Mouse (Mus musculus) C2C12 (cell line): ENCODE data around the gene Lsm12. TPM values are rescaled to one million over a fixed set of nuclear protein-coding genes. Genes with fewer than 3 reads are reported as not detected.

Source experiments
- H3K27me3 ChIP-seq: one replicate; pipeline ENCODE4 v1.6.1; 2011; ENCODE audit not compliant: control insufficient read depth, insufficient read depth, insufficient read length
- H3K36me3 ChIP-seq: one replicate; pipeline ENCODE4 v1.6.1; 2011; ENCODE audit not compliant: control insufficient read depth, insufficient read depth
- H3K4me3 ChIP-seq: one replicate; pipeline ENCODE4 v1.5.1; 2011; ENCODE audit warnings: mild to moderate bottlenecking, control low read depth; ENCODE audit not compliant: poor library complexity, insufficient read depth, severe bottlenecking
- H3K79me2 ChIP-seq: one replicate; pipeline ENCODE4 v1.6.1; 2011; ENCODE audit not compliant: control insufficient read depth, insufficient read depth
- H3K79me3 ChIP-seq: one replicate; pipeline ENCODE4 v1.6.1; 2011; ENCODE audit warnings: low read depth, control low read depth
- H3ac ChIP-seq: one replicate; pipeline ENCODE3; 2011; ENCODE audit warnings: low read depth; ENCODE audit not compliant: control insufficient read depth, insufficient read length
- CEBPB ChIP-seq: IDR thresholded peaks from one replicate; pipeline ENCODE4 v1.6.1; 2011; ENCODE audit warnings: low read depth, mild to moderate bottlenecking, control low read depth, moderate library complexity
- CTCF ChIP-seq: IDR thresholded peaks from one replicate; pipeline ENCODE4 v1.5.1; 2011; ENCODE audit not compliant: control insufficient read depth, insufficient read depth, insufficient read length
- FOSL1 ChIP-seq: IDR thresholded peaks from one replicate; pipeline ENCODE4 v1.8.0; 2011; ENCODE audit warnings: mild to moderate bottlenecking, low read length; ENCODE audit not compliant: poor library complexity, insufficient read depth, severe bottlenecking
- MAX ChIP-seq: IDR thresholded peaks from one replicate; pipeline ENCODE4 v1.6.1; 2011; ENCODE audit warnings: mild to moderate bottlenecking, control low read depth
- MYOD1 ChIP-seq: IDR thresholded peaks from one replicate; pipeline ENCODE4 v1.6.1; 2011; ENCODE audit warnings: low read depth; ENCODE audit not compliant: control insufficient read depth, insufficient read length
- MYOG ChIP-seq: IDR thresholded peaks from one replicate; pipeline ENCODE4 v1.6.1; 2011; ENCODE audit not compliant: control insufficient read depth, insufficient read length; ENCODE audit errors: extremely low read depth
- USF1 ChIP-seq: IDR thresholded peaks from one replicate; pipeline ENCODE4 v1.6.1; 2011; ENCODE audit warnings: low read depth, mild to moderate bottlenecking, control low read depth, moderate library complexity
- polyA plus RNA-seq: library from polyadenylated mRNA; unstranded; fragments of >200 nt; fragmentation: generic; extraction: Trizol; gene quantifications from one replicate; pipeline ENCODE4 v1.2.1, GENCODE M21; 2012; ENCODE audit warnings: missing spikeins

Gene Lsm12
- polyA plus RNA-seq, 1 experiment = 43.0 TPM

- Histone ChIP-seq H3K27me3 (no peaks in the 10 kb centered on the region), H3ac (no peak overlapping the region), H3K36me3 (no peaks in the 10 kb centered on the region), H3K79me3 (peaks cover 41% of the 10 kb centered on the region), H3K4me3 (no peak overlapping the region), H3K79me2 (peaks cover 85% of the 10 kb centered on the region)
- TF ChIP-seq CEBPB = no peak
- no peak for TF ChIP-seq FOSL1
- no peak for TF ChIP-seq MAX
- TF ChIP-seq MYOG = no peak
- TF ChIP-seq USF1 = no peak
- peak; percentile 73 for TF ChIP-seq MYOD1
- TF ChIP-seq CTCF = no peak
Measured at GRCm38 (mm10) chr11:102214430-102215156, 29.5 kb upstream of the Lsm12 start.

- Histone ChIP-seq H3K36me3 (no peaks in the 10 kb centered on the region), H3K79me3 (peaks cover 29% of the 10 kb centered on the region), H3K27me3 (no peaks in the 10 kb centered on the region), H3K79me2 (peaks cover 72% of the 10 kb centered on the region), H3ac (no peak overlapping the region), H3K4me3 (no peak overlapping the region)
- TF ChIP-seq USF1 (no peak), MAX (no peak), CTCF (no peak), FOSL1 (no peak), CEBPB (no peak), MYOD1 (no peak)
Measured at GRCm38 (mm10) chr11:102211936-102212341, 26.8 kb upstream of the Lsm12 start.

- TF ChIP-seq FOSL1 (no peak), CEBPB (no peak), MAX (no peak), USF1 (no peak), MYOG (no peak), CTCF (no peak), MYOD1 (no peak)
Measured at GRCm38 (mm10) chr11:102211011-102211410, 25.9 kb upstream of the Lsm12 start.

GRCm38 (mm10) chr11:102210185-102210584, 25.1 kb upstream of the Lsm12 start:
- Histone ChIP-seq H3ac (no peak overlapping the region), H3K27me3 (no peaks in the 10 kb centered on the region), H3K79me3 (peaks cover 20% of the 10 kb centered on the region), H3K36me3 (peaks cover 8% of the 10 kb centered on the region), H3K4me3 (no peak overlapping the region), H3K79me2 (peaks cover 64% of the 10 kb centered on the region)
- TF ChIP-seq MYOD1 (no peak), CEBPB (no peak), USF1 (no peak), CTCF (no peak), MYOG (no peak), MAX (no peak), FOSL1 (no peak)

More at GRCm38 (mm10) chr11:102211011-102211410, 25.9 kb upstream of the Lsm12 start:
- Histone ChIP-seq H3K4me3 (no peak overlapping the region), H3ac (no peak overlapping the region), H3K27me3 (no peaks in the 10 kb centered on the region), H3K79me2 (peaks cover 72% of the 10 kb centered on the region), H3K36me3 (peaks cover 5% of the 10 kb centered on the region), H3K79me3 (peaks cover 26% of the 10 kb centered on the region)

GRCm38 (mm10) chr11:102209742-102210141, 24.6 kb upstream of the Lsm12 start:
- Histone ChIP-seq H3ac (no peak overlapping the region), H3K27me3 (no peaks in the 10 kb centered on the region), H3K36me3 (peaks cover 11% of the 10 kb centered on the region), H3K79me3 (peaks cover 16% of the 10 kb centered on the region), H3K79me2 (peaks cover 59% of the 10 kb centered on the region), H3K4me3 (no peak overlapping the region)
- TF ChIP-seq CTCF = no peak
- TF ChIP-seq CEBPB = no peak
- no peak for TF ChIP-seq USF1
- peak; percentile 63 for TF ChIP-seq MYOD1

GRCm38 (mm10) chr11:102208846-102209245, 23.8 kb upstream of the Lsm12 start:
- no peak overlapping the region for H3K4me3 ChIP-seq
- peaks cover 20% of the 10 kb centered on the region for H3K36me3 ChIP-seq

More at GRCm38 (mm10) chr11:102208846-102209245, 23.8 kb upstream of the Lsm12 start:
- Histone ChIP-seq H3ac (peak overlapping the region; percentile 58), H3K79me3 (peaks cover 9% of the 10 kb centered on the region), H3K79me2 (peaks cover 50% of the 10 kb centered on the region), H3K27me3 (no peaks in the 10 kb centered on the region)
- TF ChIP-seq CEBPB (no peak), MYOD1 (peak; percentile 68), MAX (peak; percentile 37), USF1 (no peak), CTCF (no peak)
